Mouse (Mus musculus) adrenal gland, postnatal 4 days (tissue): Measurements from ENCODE around the gene Mgst2. TPM values are rescaled to one million over a fixed set of nuclear protein-coding genes. Genes with fewer than 3 reads are reported as not detected.

ENCODE experiments used
- DNase-seq, 2 experiments: peaks; one replicate each; pipeline ENCODE4 v3.0.0; 2021 to 2022; ENCODE audit warnings: low spot score in 2 of 2, mixed read lengths in 2 of 2
- total RNA-seq, 2 experiments: library from RNA; stranded (reverse); gene quantifications; 2 replicates each; pipeline ENCODE4 v1.2.3; 2021

Gene Mgst2
- total RNA-seq, 2 experiments from 2014 or later = 63.7 to 69.5 TPM

DNA sequence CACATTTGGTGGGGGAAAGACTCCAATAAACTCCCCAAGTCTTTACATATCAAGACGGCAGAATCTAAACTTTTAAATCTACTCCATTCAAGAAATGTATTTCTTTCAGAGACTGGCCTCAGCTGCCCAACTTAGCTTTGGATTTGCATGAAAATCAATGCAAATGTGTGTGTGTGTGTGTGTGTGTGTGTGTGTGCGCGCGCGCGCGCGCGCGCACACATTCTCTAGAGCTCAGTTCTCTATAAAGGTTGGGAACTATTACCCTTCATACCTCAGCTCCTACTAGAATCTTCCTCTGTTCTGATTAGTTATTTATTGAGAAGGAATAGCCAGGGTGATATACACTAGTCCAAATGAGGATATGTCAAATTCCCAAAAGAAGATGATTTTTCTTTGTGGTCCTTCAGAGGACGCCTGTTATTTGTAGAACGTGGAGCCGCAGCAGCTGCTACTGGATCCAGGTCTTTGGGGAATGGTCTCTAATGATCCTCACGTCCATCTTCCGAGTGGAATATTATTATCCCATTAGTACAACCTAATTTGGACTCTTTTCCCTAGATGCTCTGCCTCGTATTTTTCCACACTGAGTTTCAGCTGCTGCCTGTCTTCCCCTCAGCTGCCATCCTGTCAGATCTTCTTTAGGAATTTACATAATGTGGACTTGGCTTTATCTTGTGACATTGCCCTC, 71.9 kb downstream of the Mgst2 start:
- no peak for DNase-seq

Other genes starting within 250 kb of the Mgst2 start
- 10 to 100 TPM; 56.8 to 63.5 TPM for gene Naa15, start 245.2 kb upstream of the Mgst2 start, total RNA-seq
- 10 to 100 TPM; 18.3 to 19.9 TPM for gene Rab33b, start 176.4 kb upstream of the Mgst2 start, total RNA-seq
- 10 to 100 TPM; 28.6 to 30.7 TPM for gene Setd7, start 99.5 kb upstream of the Mgst2 start, total RNA-seq